Mouse (Mus musculus): ENCODE data around the gene Cpsf6.

- TF ChIP-seq CTCF (conservative IDR thresholded peaks at IDR 0.05; ENCODE audit: insufficient read depth, insufficient read length, low read depth, low read length) (no peak), POLR2A (IDR thresholded peaks at IDR 0.05; ENCODE audit: low read depth, low read length) (no peak)
Observed at GRCm38 (mm10) chr10:117399839-117400238, 20.0 kb upstream of the Cpsf6 start.

Measured in kidney, adult 2 months (tissue).